Mouse (Mus musculus) spleen, adult 2 months (tissue): ENCODE measurements around the gene Hoxa7. TPM values are rescaled to one million over a fixed set of nuclear protein-coding genes. Genes with fewer than 3 reads are reported as not detected.

Source experiments
- DNase-seq, 2 experiments: peaks; one replicate each; pipeline versions ENCODE4 v3.0.0 to v3.0.0-alpha.2; 2012 to 2021; ENCODE audit warnings: low spot score in 2 of 2, low read depth in 1 of 2
- H3K27ac ChIP-seq: fragments of 200-500 bp; 2 replicates; pipeline ENCODE4 v1.5.1; 2012; ENCODE audit warnings: low read length, inconsistent platforms; ENCODE audit not compliant: insufficient read depth
- H3K27me3 ChIP-seq: fragments of 200-500 bp; 2 replicates; pipeline ENCODE4 v1.6.1; 2012; ENCODE audit warnings: mild to moderate bottlenecking, moderate library complexity, low read length, inconsistent platforms; ENCODE audit not compliant: control insufficient read depth, insufficient read depth
- H3K36me3 ChIP-seq: fragments of 200-500 bp; 2 replicates; pipeline ENCODE4 v1.6.1; 2012; ENCODE audit warnings: mild to moderate bottlenecking, low read length, inconsistent platforms; ENCODE audit not compliant: control insufficient read depth, insufficient read depth
- H3K4me1 ChIP-seq: fragments of 200-500 bp; 2 replicates; pipeline ENCODE4 v1.6.1; 2011; ENCODE audit warnings: inconsistent platforms; ENCODE audit not compliant: control insufficient read depth, insufficient read depth, insufficient read length
- H3K4me3 ChIP-seq: fragments of 200-500 bp; 2 replicates; pipeline ENCODE4 v1.5.1; 2011; ENCODE audit warnings: mild to moderate bottlenecking, inconsistent platforms; ENCODE audit not compliant: insufficient read depth, insufficient read length; ENCODE audit errors: extremely low read depth
- CTCF ChIP-seq: fragments of 200-500 bp; IDR thresholded peaks from 2 replicates; pipeline ENCODE4 v1.5.1; 2011; ENCODE audit warnings: mild to moderate bottlenecking, inconsistent platforms; ENCODE audit not compliant: insufficient read depth, insufficient read length, insufficient replicate concordance; ENCODE audit errors: extremely low read depth
- POLR2A ChIP-seq: fragments of 200-500 bp; IDR thresholded peaks from 2 replicates; pipeline ENCODE4 v1.6.1; 2011; ENCODE audit warnings: low read depth, low read length, inconsistent platforms
- WGBS: fragments of 180-500 bp; shearing (Covaris S2); methylation state at CpG from one replicate; pipeline ENCODE4 v1.1.7; 2018; 5-methylcytosine and 5-hydroxymethylcytosine counted together
- polyA plus RNA-seq: library from polyadenylated mRNA; depleted of rRNA; stranded (reverse); fragments of >200 nt; gene quantifications from 2 replicates; pipeline ENCODE4 v1.2.3, GENCODE M21; 2012

The Hoxa7 gene
- polyA plus RNA-seq, 1 experiment, result 0.56 TPM

DNA sequence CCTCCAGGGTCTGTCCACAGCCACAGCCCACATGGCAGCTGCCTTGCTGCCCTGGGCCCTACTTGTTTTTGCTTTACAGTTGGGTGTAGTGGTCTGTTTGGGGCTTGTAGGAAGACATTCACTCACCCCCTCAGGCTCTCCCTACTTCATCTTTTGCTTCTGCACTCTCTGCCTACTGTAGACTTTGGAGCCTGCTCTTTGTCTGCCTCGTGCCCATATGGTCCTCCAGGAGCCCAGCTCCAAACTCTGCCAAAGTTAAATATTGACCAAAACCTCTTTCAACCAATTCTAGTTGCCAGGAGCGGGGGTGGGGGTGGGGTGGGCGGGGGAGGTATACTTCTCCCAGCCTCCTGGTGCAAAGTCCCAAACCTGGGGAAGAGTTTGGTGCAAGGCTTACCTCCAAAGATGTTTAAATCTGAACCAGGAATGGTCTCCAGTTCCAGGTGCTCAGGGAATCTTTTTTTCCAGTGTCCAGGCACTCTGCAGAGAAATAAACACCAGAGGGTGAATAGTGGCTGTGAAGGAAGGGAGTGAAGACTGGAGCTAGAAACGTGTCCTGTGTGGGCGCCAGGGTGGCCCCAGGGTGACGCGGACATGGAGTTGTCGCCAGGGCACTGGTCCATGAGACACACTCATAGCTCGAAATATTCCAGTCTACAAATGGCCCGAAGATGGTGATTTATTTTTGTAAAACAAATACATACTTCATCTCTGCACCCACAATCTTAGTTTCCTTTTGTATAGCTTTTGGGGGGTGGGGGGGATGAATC is 38.2 kb downstream of the Hoxa7 start:
- H3K27ac ChIP-seq, result no peak overlapping the region
- H3K4me1 ChIP-seq, result no peaks in the 10 kb centered on the region
- no peaks in the 10 kb centered on the region for H3K27me3 ChIP-seq
- no peaks in the 10 kb centered on the region for H3K36me3 ChIP-seq
- TF ChIP-seq POLR2A (no peak), CTCF (no peak)
- no peak for DNase-seq
- WGBS, result 86% methylated on average over 10 of the region's 10 CpGs
- H3K4me3 ChIP-seq, result no peak overlapping the region

DNA sequence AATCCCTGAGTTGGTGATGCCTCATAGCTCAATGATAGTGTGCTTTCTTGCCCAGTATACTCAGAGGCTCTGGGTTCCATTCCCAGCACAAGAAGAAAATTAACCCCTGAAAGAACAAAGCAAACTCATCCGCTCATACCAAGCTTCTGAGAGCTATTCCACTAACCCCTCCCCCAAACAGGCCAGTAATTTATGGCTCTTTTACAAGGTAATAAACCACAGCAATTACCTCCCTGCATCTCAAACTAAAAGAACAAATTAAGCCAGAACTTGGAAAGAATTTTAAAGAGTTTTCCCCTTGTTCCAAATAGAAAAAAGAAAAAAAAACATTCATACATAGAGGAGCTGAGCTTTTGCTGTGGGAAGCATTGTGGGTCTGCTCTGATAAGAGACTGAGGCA is 38.9 kb downstream of the Hoxa7 start:
- no peaks in the 10 kb centered on the region for H3K27me3 ChIP-seq
- 80% methylated on average over 1 of the region's 1 CpGs for WGBS
- no peaks in the 10 kb centered on the region for H3K36me3 ChIP-seq
- DNase-seq, result no peak
- no peak overlapping the region for H3K27ac ChIP-seq
- H3K4me3 ChIP-seq, result no peak overlapping the region
- TF ChIP-seq CTCF, result no peak
- no peaks in the 10 kb centered on the region for H3K4me1 ChIP-seq

DNA sequence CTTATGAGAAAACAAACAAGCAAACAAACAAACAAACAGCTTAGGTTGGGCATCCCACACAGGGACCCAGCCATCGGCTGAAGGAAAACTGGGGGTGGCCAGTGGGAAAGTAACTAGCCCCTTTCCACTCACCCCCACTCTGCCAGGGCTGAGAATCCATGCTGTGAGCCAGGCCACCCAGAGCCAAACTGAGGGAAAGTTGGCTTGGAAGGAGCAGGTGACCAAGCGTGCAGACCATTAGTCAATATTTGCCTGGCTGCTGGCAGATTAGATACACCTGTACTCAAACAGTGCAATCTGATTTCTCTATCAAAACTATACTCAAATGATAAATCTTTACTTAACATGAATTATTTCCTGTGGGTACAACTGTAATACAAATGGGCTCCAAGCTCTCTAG is 39.6 kb downstream of the Hoxa7 start:
- TF ChIP-seq CTCF (no peak), POLR2A (no peak)
- DNase-seq, result no peak
- Histone ChIP-seq H3K36me3 (no peaks in the 10 kb centered on the region), H3K4me3 (no peak overlapping the region), H3K4me1 (no peaks in the 10 kb centered on the region), H3K27ac (no peak overlapping the region), H3K27me3 (no peaks in the 10 kb centered on the region)
- 93% methylated on average over 2 of the region's 2 CpGs for WGBS

DNA sequence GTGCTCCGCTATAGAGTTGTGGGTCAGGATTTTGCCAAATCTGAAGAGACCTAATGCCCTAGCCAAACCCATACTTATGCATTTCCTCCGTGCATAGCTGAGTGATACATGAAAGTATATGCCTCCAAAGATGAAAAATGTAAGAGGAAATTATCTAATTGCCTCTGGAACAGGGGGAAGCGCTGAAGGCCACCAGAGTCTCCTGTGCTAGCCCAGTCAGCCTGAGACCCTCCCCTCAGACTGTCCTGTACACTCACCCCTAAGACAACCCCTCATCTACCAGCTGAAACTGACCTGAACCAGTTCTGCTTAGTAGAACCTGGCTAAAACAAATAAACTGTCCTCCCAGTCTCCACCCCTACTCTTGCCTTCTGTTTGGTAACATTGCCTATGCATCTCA is 40.9 kb downstream of the Hoxa7 start:
- H3K36me3 ChIP-seq, result no peaks in the 10 kb centered on the region
- H3K4me3 ChIP-seq, result no peak overlapping the region
- H3K4me1 ChIP-seq, result no peaks in the 10 kb centered on the region
- no peaks in the 10 kb centered on the region; the same call in 1 of the 2 replicates for H3K27me3 ChIP-seq
- no peak for TF ChIP-seq POLR2A
- no peak for TF ChIP-seq CTCF
- H3K27ac ChIP-seq, result no peak overlapping the region
- DNase-seq, result no peak
- 81% methylated on average over 3 of the region's 3 CpGs for WGBS

DNA sequence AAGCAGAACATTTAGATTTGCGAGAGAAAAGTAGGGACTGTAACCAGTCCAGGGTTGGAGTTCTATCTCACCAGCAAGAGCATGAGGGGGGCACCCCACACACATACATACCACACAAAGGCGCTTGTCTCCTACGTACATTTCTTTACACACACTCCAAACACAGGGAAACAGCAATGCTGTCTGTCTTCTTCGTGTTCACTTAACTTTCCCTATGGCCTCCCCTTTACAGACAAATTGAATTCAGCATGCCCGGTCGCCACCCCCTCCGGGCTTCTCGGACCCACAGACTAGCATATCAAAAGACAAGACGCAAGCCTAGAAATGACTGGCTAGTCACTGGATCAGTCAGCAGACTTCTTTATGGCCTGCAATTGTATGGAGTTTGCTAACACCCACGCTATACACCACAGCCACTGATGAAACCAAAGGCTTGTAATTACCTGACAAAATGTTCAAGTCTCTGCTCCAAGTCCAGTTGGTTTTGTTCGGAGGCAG is 41.4 kb downstream of the Hoxa7 start:
- DNase-seq, result no peak
- Histone ChIP-seq H3K27me3 (peaks cover 2% of the 10 kb centered on the region; the same call in 1 of the 2 replicates), H3K4me3 (no peak overlapping the region), H3K4me1 (no peaks in the 10 kb centered on the region), H3K27ac (no peak overlapping the region), H3K36me3 (no peaks in the 10 kb centered on the region)
- WGBS, result 87% methylated on average over 11 of the region's 11 CpGs
- TF ChIP-seq POLR2A, result no peak
- no peak for TF ChIP-seq CTCF

DNA sequence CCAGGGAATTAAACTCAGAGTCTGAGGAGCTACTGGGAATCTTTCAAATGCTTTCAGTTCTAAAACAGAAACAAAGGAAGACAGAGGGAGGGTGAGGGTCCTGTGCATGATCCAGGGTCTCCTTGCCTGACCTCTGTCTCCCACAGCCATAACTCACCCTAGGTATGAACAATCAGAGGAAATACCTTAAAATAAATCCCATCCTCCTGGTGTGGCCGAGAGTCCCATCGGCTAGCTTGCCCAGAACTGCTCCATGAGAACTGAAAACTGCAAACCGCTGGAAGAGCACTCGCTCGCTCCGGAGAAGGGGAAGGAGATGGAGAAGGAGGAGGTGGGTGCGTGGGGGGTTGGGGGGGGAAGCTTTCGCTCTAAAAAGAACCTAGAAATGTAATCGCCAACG is 42.0 kb downstream of the Hoxa7 start:
- H3K36me3 ChIP-seq, result no peaks in the 10 kb centered on the region
- H3K27ac ChIP-seq, result no peak overlapping the region
- WGBS, result 81% methylated on average over 10 of the region's 10 CpGs
- peaks cover 2% of the 10 kb centered on the region; the same call in 1 of the 2 replicates for H3K27me3 ChIP-seq
- no peak for TF ChIP-seq CTCF
- TF ChIP-seq POLR2A, result no peak
- no peak for DNase-seq
- no peaks in the 10 kb centered on the region for H3K4me1 ChIP-seq
- no peak overlapping the region for H3K4me3 ChIP-seq
